Mouse (Mus musculus): ENCODE results near the gene Add3. TPM values are rescaled to one million over a fixed set of nuclear protein-coding genes. Genes with fewer than 3 reads are reported as not detected.

Add3 gene
- polyA plus RNA-seq, 2 experiments: 53.0 to 89.5 TPM

GRCm38 (mm10) chr19:53226651-53227050 lies 86.4 kb downstream of the Add3 start:
- no peaks in the 10 kb centered on the region for H3K4me1 ChIP-seq (ENCODE audit: control insufficient read depth, insufficient read depth, low read length)
- H3K27me3 ChIP-seq (ENCODE audit: control insufficient read depth, insufficient read depth, low read length): no peaks in the 10 kb centered on the region
- WGBS: 85% methylated on average over 13 of the region's 13 CpGs
- no peak for DNase-seq (ENCODE audit: low spot score)
- no peak overlapping the region for H3K4me2 ChIP-seq (replicated peaks; ENCODE audit: low read depth, low read length, severe bottlenecking)
- no peak overlapping the region for H3K9ac ChIP-seq (ENCODE audit: low read depth, low read length, severe bottlenecking)
- no peak overlapping the region for H3K27ac ChIP-seq (replicated peaks; ENCODE audit: low read depth, low read length)
- peaks cover 30% of the 10 kb centered on the region for H3K36me3 ChIP-seq (ENCODE audit: control insufficient read depth, insufficient read depth, low read length)
- TF ChIP-seq POLR2A (IDR thresholded peaks at IDR 0.05; ENCODE audit: borderline replicate concordance, extremely low read depth, insufficient read depth, insufficient read length): no peak
- H3K9me3 ChIP-seq (ENCODE audit: control insufficient read depth, low read length): no peaks in the 10 kb centered on the region
- H3K4me3 ChIP-seq (replicated peaks; ENCODE audit: low read length): no peak overlapping the region
- no peak for ATAC-seq (ENCODE audit: low FRiP score, low read depth)

- H3K4me2 ChIP-seq (replicated peaks; ENCODE audit: low read depth, low read length, severe bottlenecking): no peak overlapping the region
- no peaks in the 10 kb centered on the region for H3K27me3 ChIP-seq (ENCODE audit: control insufficient read depth, insufficient read depth, low read length)
- H3K27ac ChIP-seq (replicated peaks; ENCODE audit: low read depth, low read length): no peak overlapping the region
- no peak for TF ChIP-seq POLR2A (IDR thresholded peaks at IDR 0.05; ENCODE audit: borderline replicate concordance, extremely low read depth, insufficient read depth, insufficient read length)
- no peaks in the 10 kb centered on the region for H3K9me3 ChIP-seq (ENCODE audit: control insufficient read depth, low read length)
- no peak overlapping the region for H3K9ac ChIP-seq (ENCODE audit: low read depth, low read length, severe bottlenecking)
- no peak overlapping the region for H3K4me3 ChIP-seq (replicated peaks; ENCODE audit: low read length)
- 93% methylated on average over 7 of the region's 7 CpGs for WGBS
- peaks cover 44% of the 10 kb centered on the region for H3K36me3 ChIP-seq (ENCODE audit: control insufficient read depth, insufficient read depth, low read length)
- no peaks in the 10 kb centered on the region for H3K4me1 ChIP-seq (ENCODE audit: control insufficient read depth, insufficient read depth, low read length)
- ATAC-seq (ENCODE audit: low FRiP score, low read depth) (no peak), DNase-seq (ENCODE audit: low spot score) (no peak)
These were observed 88.0 kb downstream of the Add3 start for GRCm38 (mm10) chr19:53228064-53228794.

- Histone ChIP-seq H3K27ac (replicated peaks; ENCODE audit: low read depth, low read length) (no peak overlapping the region), H3K4me2 (replicated peaks; ENCODE audit: low read depth, low read length, severe bottlenecking) (no peak overlapping the region), H3K4me3 (replicated peaks; ENCODE audit: low read length) (no peak overlapping the region), H3K9ac (ENCODE audit: low read depth, low read length, severe bottlenecking) (no peak overlapping the region), H3K27me3 (ENCODE audit: control insufficient read depth, insufficient read depth, low read length) (no peaks in the 10 kb centered on the region), H3K4me1 (ENCODE audit: control insufficient read depth, insufficient read depth, low read length) (no peaks in the 10 kb centered on the region), H3K9me3 (ENCODE audit: control insufficient read depth, low read length) (no peaks in the 10 kb centered on the region), H3K36me3 (ENCODE audit: control insufficient read depth, insufficient read depth, low read length) (peaks cover 68% of the 10 kb centered on the region)
- DNase-seq (ENCODE audit: low spot score) (no peak), ATAC-seq (ENCODE audit: low FRiP score, low read depth) (no peak)
- no peak for TF ChIP-seq POLR2A (IDR thresholded peaks at IDR 0.05; ENCODE audit: borderline replicate concordance, extremely low read depth, insufficient read depth, insufficient read length)
- WGBS: 74% methylated on average over 11 of the region's 11 CpGs
These were observed 90.9 kb downstream of the Add3 start for GRCm38 (mm10) chr19:53230942-53231815.

- Histone ChIP-seq H3K27ac (replicated peaks; ENCODE audit: low read depth, low read length) (no peak overlapping the region), H3K9me3 (ENCODE audit: control insufficient read depth, low read length) (no peaks in the 10 kb centered on the region), H3K27me3 (ENCODE audit: control insufficient read depth, insufficient read depth, low read length) (no peaks in the 10 kb centered on the region), H3K9ac (ENCODE audit: low read depth, low read length, severe bottlenecking) (no peak overlapping the region), H3K4me2 (replicated peaks; ENCODE audit: low read depth, low read length, severe bottlenecking) (no peak overlapping the region), H3K4me3 (replicated peaks; ENCODE audit: low read length) (no peak overlapping the region), H3K4me1 (ENCODE audit: control insufficient read depth, insufficient read depth, low read length) (no peaks in the 10 kb centered on the region), H3K36me3 (ENCODE audit: control insufficient read depth, insufficient read depth, low read length) (peaks cover 72% of the 10 kb centered on the region)
- WGBS: 94% methylated on average over 7 of the region's 7 CpGs
- TF ChIP-seq POLR2A (IDR thresholded peaks at IDR 0.05; ENCODE audit: borderline replicate concordance, extremely low read depth, insufficient read depth, insufficient read length): no peak
- ATAC-seq (ENCODE audit: low FRiP score, low read depth) (no peak), DNase-seq (ENCODE audit: low spot score) (no peak)
These were observed 93.3 kb downstream of the Add3 start for GRCm38 (mm10) chr19:53233586-53233985.

GRCm38 (mm10) chr19:53241806-53242205 lies 101.6 kb downstream of the Add3 start:
- Histone ChIP-seq H3K27ac (replicated peaks; ENCODE audit: low read depth, low read length) (no peak overlapping the region), H3K9me3 (ENCODE audit: control insufficient read depth, low read length) (no peaks in the 10 kb centered on the region), H3K36me3 (ENCODE audit: control insufficient read depth, insufficient read depth, low read length) (peaks cover 87% of the 10 kb centered on the region), H3K4me1 (ENCODE audit: control insufficient read depth, insufficient read depth, low read length) (no peaks in the 10 kb centered on the region), H3K9ac (ENCODE audit: low read depth, low read length, severe bottlenecking) (no peak overlapping the region), H3K4me2 (replicated peaks; ENCODE audit: low read depth, low read length, severe bottlenecking) (no peak overlapping the region), H3K27me3 (ENCODE audit: control insufficient read depth, insufficient read depth, low read length) (no peaks in the 10 kb centered on the region), H3K4me3 (replicated peaks; ENCODE audit: low read length) (no peak overlapping the region)
- ATAC-seq (ENCODE audit: low FRiP score, low read depth) (no peak), DNase-seq (ENCODE audit: low spot score) (no peak)
- 89% methylated on average over 6 of the region's 6 CpGs for WGBS
- no peak for TF ChIP-seq POLR2A (IDR thresholded peaks at IDR 0.05; ENCODE audit: borderline replicate concordance, extremely low read depth, insufficient read depth, insufficient read length)
